Mouse (Mus musculus): ENCODE measurements around the gene Olfr1126. TPM values are rescaled to one million over a fixed set of nuclear protein-coding genes. Genes with fewer than 3 reads are reported as not detected.
"Not testable (repeated sequence)": the region's sequence is repeated elsewhere in the genome, so short reads cannot be mapped to it uniquely, and the experiment has no call there.

Olfr1126 gene
- polyA plus RNA-seq, 1 experiment from 2014 or later = not detected

DNA sequence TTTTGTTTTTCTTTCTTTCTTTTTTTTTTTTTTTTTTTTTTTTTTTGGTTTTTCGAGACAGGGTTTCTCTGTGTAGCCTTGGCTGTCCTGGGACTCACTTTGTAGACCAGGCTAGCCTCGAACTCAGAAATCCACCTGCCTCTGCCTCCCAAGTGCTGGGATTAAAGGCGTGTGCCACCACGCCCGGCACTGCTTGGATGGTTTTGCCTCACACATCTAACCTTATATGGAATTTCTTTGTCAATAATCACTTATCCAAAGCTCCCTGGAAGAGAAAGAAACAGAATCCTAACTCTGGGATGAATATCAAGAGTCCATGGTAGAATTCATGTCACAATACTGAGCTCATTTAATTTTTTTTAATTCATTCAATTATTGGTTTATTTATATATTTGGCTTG lies 43.2 kb downstream of the Olfr1126 start, which contains the start of gene Pramel7:
Pramel7 (minus strand) TSS at position 101 of the 400 bp plus-strand sequence.
- H3K4me2 ChIP-seq (ENCODE audit: low read depth, low read length); ATAC-seq (replicated peaks; ENCODE audit: insufficient number of reproducible peaks, low FRiP score, low TSS enrichment, low read depth); H3K27me3 ChIP-seq (ENCODE audit: control insufficient read depth, insufficient read depth, low read length); DNase-seq (ENCODE audit: low spot score); H3K9ac ChIP-seq (replicated peaks; ENCODE audit: low read length); H3K9me3 ChIP-seq (replicated peaks; ENCODE audit: control insufficient read depth, low read length); H3K36me3 ChIP-seq (replicated peaks; ENCODE audit: control insufficient read depth, insufficient read depth, low read depth, low read length); H3K4me3 ChIP-seq (ENCODE audit: low read depth, low read length); H3K27ac ChIP-seq (replicated peaks; ENCODE audit: low read depth, low read length); H3K4me1 ChIP-seq (ENCODE audit: control insufficient read depth, insufficient read depth, low read length): not testable (repeated sequence)
- WGBS = 93% methylated on average over 3 of the region's 5 CpGs

DNA sequence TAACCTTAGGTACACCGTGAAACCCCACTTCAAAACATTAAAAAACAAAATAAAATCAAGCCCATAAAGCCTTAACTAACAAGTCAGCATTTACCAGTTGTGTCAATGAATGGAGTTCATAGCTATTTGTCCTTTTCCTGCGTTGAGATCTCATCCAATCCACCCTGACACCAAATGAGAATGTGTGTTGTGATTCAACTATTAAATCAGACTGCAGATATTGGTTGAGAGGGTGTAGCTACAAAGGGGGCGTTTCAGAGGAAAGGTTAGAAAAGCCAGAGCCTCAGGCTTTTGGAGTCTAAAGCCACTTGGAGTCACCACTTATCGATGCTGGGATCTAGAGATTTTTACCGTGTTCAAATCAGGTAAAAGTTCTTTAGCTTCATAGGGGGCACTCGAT lies 52.5 kb downstream of the Olfr1126 start, which contains the start of gene Pramel6:
Pramel6 (plus strand) TSS at position 301 of the 400 bp plus-strand sequence.
- Histone ChIP-seq H3K9ac (replicated peaks; ENCODE audit: low read length) (no peak within 1 kb of the TSS), H3K9me3 (replicated peaks; ENCODE audit: control insufficient read depth, low read length) (no peaks in the 10 kb centered on the region), H3K27ac (replicated peaks; ENCODE audit: low read depth, low read length) (no peak within 1 kb of the TSS), H3K4me3 (ENCODE audit: low read depth, low read length) (no peak within 1 kb of the TSS), H3K4me1 (ENCODE audit: control insufficient read depth, insufficient read depth, low read length) (no peaks in the 10 kb centered on the region), H3K4me2 (ENCODE audit: low read depth, low read length) (no peak within 1 kb of the TSS), H3K36me3 (replicated peaks; ENCODE audit: control insufficient read depth, insufficient read depth, low read depth, low read length) (no peaks in the 10 kb centered on the region), H3K27me3 (ENCODE audit: control insufficient read depth, insufficient read depth, low read length) (no peaks in the 10 kb centered on the region)
- 89% methylated on average over 6 of the region's 6 CpGs for WGBS
- ATAC-seq (replicated peaks; ENCODE audit: insufficient number of reproducible peaks, low FRiP score, low TSS enrichment, low read depth) (no peak), DNase-seq (ENCODE audit: low spot score) (no peak)

Other genes with a start within 250 kb of the Olfr1126 start
- not detected in 2 replicates for gene Olfr1113, start 245.0 kb upstream of the Olfr1126 start, polyA plus RNA-seq (2014; fragmentation: Nextera tagmentation; extraction: Ambion mirVana)
- gene Olfr1115, start 205.9 kb upstream of the Olfr1126 start, polyA plus RNA-seq (2014; fragmentation: Nextera tagmentation; extraction: Ambion mirVana) = not detected in 2 replicates
- not detected in 2 replicates for gene Olfr1116, start 186.4 kb upstream of the Olfr1126 start, polyA plus RNA-seq (2014; fragmentation: Nextera tagmentation; extraction: Ambion mirVana)
- gene Olfr1118, start 146.4 kb upstream of the Olfr1126 start, polyA plus RNA-seq (2014; fragmentation: Nextera tagmentation; extraction: Ambion mirVana) = not detected in 2 replicates
- gene Olfr1120, start 99.1 kb upstream of the Olfr1126 start, polyA plus RNA-seq (2014; fragmentation: Nextera tagmentation; extraction: Ambion mirVana) = not detected in 2 replicates
- not detected in 2 replicates for gene Olfr1121, start 84.1 kb upstream of the Olfr1126 start, polyA plus RNA-seq (2014; fragmentation: Nextera tagmentation; extraction: Ambion mirVana)
- gene Olfr1122, start 68.1 kb upstream of the Olfr1126 start, polyA plus RNA-seq (2014; fragmentation: Nextera tagmentation; extraction: Ambion mirVana) = not detected in 2 replicates
- gene Olfr1123, start 37.3 kb upstream of the Olfr1126 start, polyA plus RNA-seq (2014; fragmentation: Nextera tagmentation; extraction: Ambion mirVana) = not detected in 2 replicates
- not detected in 2 replicates for gene Olfr1124, start 23.7 kb upstream of the Olfr1126 start, polyA plus RNA-seq (2014; fragmentation: Nextera tagmentation; extraction: Ambion mirVana)
- gene Pramel7, start 43.1 kb downstream of the Olfr1126 start, polyA plus RNA-seq (2014; fragmentation: Nextera tagmentation; extraction: Ambion mirVana) = not detected in 2 replicates
- not detected in 2 replicates for gene Pramel6, start 52.6 kb downstream of the Olfr1126 start, polyA plus RNA-seq (2014; fragmentation: Nextera tagmentation; extraction: Ambion mirVana)
- gene Olfr153, start 77.8 kb downstream of the Olfr1126 start, polyA plus RNA-seq (2014; fragmentation: Nextera tagmentation; extraction: Ambion mirVana) = not detected in 2 replicates
- gene Olfr1128, start 91.6 kb downstream of the Olfr1126 start, polyA plus RNA-seq (2014; fragmentation: Nextera tagmentation; extraction: Ambion mirVana) = not detected in 2 replicates
- not detected in 2 replicates for gene Olfr1129, start 119.9 kb downstream of the Olfr1126 start, polyA plus RNA-seq (2014; fragmentation: Nextera tagmentation; extraction: Ambion mirVana)
- gene Olfr1130, start 152.2 kb downstream of the Olfr1126 start, polyA plus RNA-seq (2014; fragmentation: Nextera tagmentation; extraction: Ambion mirVana) = not detected in 2 replicates
- not detected in 2 replicates for gene Olfr1131, start 173.1 kb downstream of the Olfr1126 start, polyA plus RNA-seq (2014; fragmentation: Nextera tagmentation; extraction: Ambion mirVana)
- not detected in 2 replicates for gene Olfr1132, start 183.6 kb downstream of the Olfr1126 start, polyA plus RNA-seq (2014; fragmentation: Nextera tagmentation; extraction: Ambion mirVana)
- not detected in 2 replicates for gene Olfr1133, start 193.4 kb downstream of the Olfr1126 start, polyA plus RNA-seq (2014; fragmentation: Nextera tagmentation; extraction: Ambion mirVana)
- gene Olfr1134, start 204.5 kb downstream of the Olfr1126 start, polyA plus RNA-seq (2014; fragmentation: Nextera tagmentation; extraction: Ambion mirVana) = not detected in 2 replicates
- not detected in 2 replicates for gene Olfr1135, start 219.7 kb downstream of the Olfr1126 start, polyA plus RNA-seq (2014; fragmentation: Nextera tagmentation; extraction: Ambion mirVana)
- not detected in 2 replicates for gene Olfr1136, start 240.0 kb downstream of the Olfr1126 start, polyA plus RNA-seq (2014; fragmentation: Nextera tagmentation; extraction: Ambion mirVana)